Comparison of ENCODE assay signal across 16 mouse cellular contexts in genomic region chr1:98053447-98053846, GRCm38 (mm10). TPM values are rescaled to one million over a fixed set of nuclear protein-coding genes. Genes with fewer than 3 reads are reported as not detected.
A peak's percentile ranks its signal among the peaks of the same experiment; 100 is the strongest.
DNase-seq lines count a peak whose midpoint lies in the region; ATAC-seq and TF ChIP-seq lines count a peak whose summit lies in the region.
"Had no signal": no experiment of that assay in that cellular context is flagged by ENCODE, and none has a peak within 500 bp of the region (broad histone marks: within the 10 kb centered on the region; RNA-seq: fewer than 3 reads in every experiment).

No protein-coding gene starts in this region.

- H3K36me3 ChIP-seq in forebrain, embryonic 11.5 days (ENCODE audit: control insufficient read depth, insufficient read depth, low read length): no peaks in the 10 kb centered on the region
- no peaks in the 10 kb centered on the region for H3K36me3 ChIP-seq in forebrain, embryonic 16.5 days (ENCODE audit: control insufficient read depth, insufficient read depth)
- H3K36me3 ChIP-seq in kidney, postnatal 0 days (ENCODE audit: insufficient read depth, low read length): no peaks in the 10 kb centered on the region
- H3K36me3 ChIP-seq in kidney, embryonic 14.5 days (ENCODE audit: control insufficient read depth, insufficient read depth, low read length): no peaks in the 10 kb centered on the region
- H3K36me3 ChIP-seq in midbrain, embryonic 15.5 days (replicated peaks): no peaks in the 10 kb centered on the region
- H3K36me3 ChIP-seq: heart, embryonic 10.5 days had no signal

- no peaks in the 10 kb centered on the region for H3K27me3 ChIP-seq in forebrain, embryonic 11.5 days (ENCODE audit: control insufficient read depth, insufficient read depth, low read length)
- no peaks in the 10 kb centered on the region for H3K27me3 ChIP-seq in forebrain, embryonic 16.5 days (replicated peaks; ENCODE audit: control insufficient read depth, insufficient read depth, low read length)
- H3K27me3 ChIP-seq in kidney, postnatal 0 days (ENCODE audit: insufficient read depth, low read length): no peaks in the 10 kb centered on the region
- no peaks in the 10 kb centered on the region for H3K27me3 ChIP-seq in kidney, embryonic 14.5 days (ENCODE audit: control insufficient read depth, insufficient read depth, low read length)
- no peaks in the 10 kb centered on the region for H3K27me3 ChIP-seq in midbrain, embryonic 15.5 days (replicated peaks)

- H3K4me3 ChIP-seq in forebrain, embryonic 11.5 days (ENCODE audit: low read depth, low read length): no peak overlapping the region
- H3K4me3 ChIP-seq in forebrain, embryonic 16.5 days (replicated peaks; ENCODE audit: low read length): no peak overlapping the region
- H3K4me3 ChIP-seq in kidney, postnatal 0 days (replicated peaks; ENCODE audit: low read depth, low read length): no peak overlapping the region
- no peak overlapping the region for H3K4me3 ChIP-seq in kidney, embryonic 14.5 days (ENCODE audit: low read length)
- no peak overlapping the region for H3K4me3 ChIP-seq in midbrain, embryonic 15.5 days
- H3K4me3 ChIP-seq: heart, embryonic 10.5 days had no signal

- H3K27ac ChIP-seq in forebrain, embryonic 11.5 days (ENCODE audit: low read depth, low read length): no peak overlapping the region
- H3K27ac ChIP-seq in forebrain, embryonic 16.5 days (ENCODE audit: low read length): no peak overlapping the region
- H3K27ac ChIP-seq in kidney, postnatal 0 days: no peak overlapping the region
- H3K27ac ChIP-seq in kidney, embryonic 14.5 days (ENCODE audit: low read depth, low read length): no peak overlapping the region
- H3K27ac ChIP-seq in midbrain, embryonic 15.5 days: peak overlapping the region; percentile 60
- H3K27ac ChIP-seq: heart, embryonic 10.5 days had no signal

- H3K9me3 ChIP-seq in forebrain, embryonic 11.5 days (ENCODE audit: control insufficient read depth, low read length): no peaks in the 10 kb centered on the region
- H3K9me3 ChIP-seq in forebrain, embryonic 16.5 days (ENCODE audit: control insufficient read depth, low read length): no peaks in the 10 kb centered on the region
- H3K9me3 ChIP-seq in kidney, postnatal 0 days (replicated peaks; ENCODE audit: low read length): no peaks in the 10 kb centered on the region
- H3K9me3 ChIP-seq in kidney, embryonic 14.5 days (ENCODE audit: control insufficient read depth, low read length): no peaks in the 10 kb centered on the region
- no peaks in the 10 kb centered on the region for H3K9me3 ChIP-seq in midbrain, embryonic 15.5 days
- H3K9me3 ChIP-seq: heart, embryonic 10.5 days had no signal

- H3K4me2 ChIP-seq in forebrain, embryonic 11.5 days (ENCODE audit: low read depth, low read length, severe bottlenecking): no peak overlapping the region
- H3K4me2 ChIP-seq in forebrain, embryonic 16.5 days (ENCODE audit: low read length): no peak overlapping the region
- H3K4me2 ChIP-seq in kidney, postnatal 0 days (ENCODE audit: low read length): no peak overlapping the region
- no peak overlapping the region for H3K4me2 ChIP-seq in kidney, embryonic 14.5 days (replicated peaks; ENCODE audit: low read depth, low read length)
- H3K4me2 ChIP-seq in midbrain, embryonic 15.5 days: no peak overlapping the region

- peak; percentile 23; the same call in 1 of the 2 replicates for TF ChIP-seq CTCF in kidney, postnatal 0 days (IDR thresholded peaks at IDR 0.05; ENCODE audit: low read depth)

- no peak for DNase-seq in forebrain, embryonic 11.5 days (ENCODE audit: low spot score)
- no peak for DNase-seq in kidney, postnatal 0 days (ENCODE audit: low spot score)
- peak; percentile 41 for DNase-seq in adrenal gland, postnatal 25 days
- no peak for DNase-seq in kidney, adult 9 months
- DNase-seq: B cell, adult 2 months; cerebellum, adult 9-10 months; gastrocnemius, postnatal 14 days; heart, postnatal 10 days; kidney, postnatal 25 days; liver; lung, adult 18-20 months; thymus, postnatal 4 days had no signal

- peak; percentile 51; the same call in 1 of the 2 replicates for ATAC-seq in forebrain, embryonic 11.5 days (replicated peaks; ENCODE audit: low FRiP score)
- no peak for ATAC-seq in forebrain, embryonic 16.5 days
- no peak for ATAC-seq in kidney, postnatal 0 days (replicated peaks; ENCODE audit: low FRiP score, low read depth)
- ATAC-seq in kidney, embryonic 14.5 days (ENCODE audit: low FRiP score, low TSS enrichment): no peak
- ATAC-seq in midbrain, embryonic 15.5 days (replicated peaks): no peak

- WGBS in forebrain, embryonic 11.5 days: 56% methylated on average over 2 of the region's 2 CpGs
- WGBS in forebrain, embryonic 16.5 days: 60% methylated on average over 2 of the region's 2 CpGs
- WGBS in kidney, postnatal 0 days: 95% methylated on average over 2 of the region's 2 CpGs
- 96% methylated on average over 2 of the region's 2 CpGs for WGBS in kidney, embryonic 14.5 days
- WGBS in midbrain, embryonic 15.5 days: 31% methylated on average over 2 of the region's 2 CpGs

- H3K4me1 ChIP-seq in forebrain, embryonic 11.5 days (replicated peaks; ENCODE audit: control insufficient read depth, insufficient read depth, low read length): peaks cover 4% of the 10 kb centered on the region; the same call in 1 of the 2 replicates
- H3K4me1 ChIP-seq in forebrain, embryonic 16.5 days (replicated peaks; ENCODE audit: control insufficient read depth, insufficient read depth, low read length): peaks cover 8% of the 10 kb centered on the region
- H3K4me1 ChIP-seq in kidney, postnatal 0 days (replicated peaks; ENCODE audit: insufficient read depth, low read length): no peaks in the 10 kb centered on the region
- 0 out of 2 replicates have a peak, but pooled peaks cover 3% of the 10 kb centered on the region for H3K4me1 ChIP-seq in kidney, embryonic 14.5 days (ENCODE audit: control insufficient read depth, insufficient read depth, low read length)
- peaks cover 31% of the 10 kb centered on the region for H3K4me1 ChIP-seq in midbrain, embryonic 15.5 days

- no peak overlapping the region for H3K9ac ChIP-seq in forebrain, embryonic 11.5 days (ENCODE audit: low read length)
- H3K9ac ChIP-seq in forebrain, embryonic 16.5 days (replicated peaks; ENCODE audit: low read depth, low read length): no peak overlapping the region
- H3K9ac ChIP-seq in kidney, postnatal 0 days (ENCODE audit: low read depth, low read length): no peak overlapping the region
- H3K9ac ChIP-seq in kidney, embryonic 14.5 days (ENCODE audit: low read depth, low read length): no peak overlapping the region
- no peak overlapping the region for H3K9ac ChIP-seq in midbrain, embryonic 15.5 days

RNA-seq across cellular contexts. Expression of gene Pam, which starts 42.0 kb away (rescaled TPM):
- polyA plus RNA-seq in forebrain, embryonic 11.5 days (2014; fragmentation: Nextera tagmentation; extraction: Ambion mirVana): 17.4 and 21.5 TPM in 2 replicates
- polyA plus RNA-seq in forebrain, embryonic 16.5 days (2015; fragmentation: Nextera tagmentation; extraction: Ambion mirVana): 45.1 and 53.9 TPM in 2 replicates
- polyA plus RNA-seq in kidney, postnatal 0 days (2015; fragmentation: Nextera tagmentation; extraction: Ambion mirVana): 63.1 and 67.6 TPM in 2 replicates
- 28.2 and 31.9 TPM in 2 replicates for polyA plus RNA-seq in kidney, embryonic 14.5 days (2014; fragmentation: Nextera tagmentation; extraction: Ambion mirVana)
- 341 and 367 TPM in 2 replicates for total RNA-seq in adrenal gland, postnatal 25 days (2021)
- polyA plus RNA-seq in midbrain, embryonic 15.5 days (2015; fragmentation: Nextera tagmentation; extraction: Ambion mirVana): 35.8 and 40.7 TPM in 2 replicates
